Mouse (Mus musculus) megakaryocyte, adult 5-6 weeks (primary cell): ENCODE measurements around the gene Dpysl5. TPM values are rescaled to one million over a fixed set of nuclear protein-coding genes. Genes with fewer than 3 reads are reported as not detected.

Experiments used
- ATAC-seq: 2 replicates; pipeline ENCODE4 v1.8.0; 2016; ENCODE audit warnings: mild to moderate bottlenecking, inconsistent platforms; ENCODE audit not compliant: poor library complexity, severe bottlenecking
- total RNA-seq, 2 experiments: library from RNA; stranded (forward) in 1 of 2; stranded (reverse) in 1 of 2; fragments of 153-499, 151-499 nt in 1 of 2; fragments of 221-1000, 200-1000 nt in 1 of 2; gene quantifications; 2 replicates each; pipeline versions ENCODE4 v1.2.3 to v1.2.4; 2015 to 2017

Dpysl5 gene
- total RNA-seq, 2 experiments from 2014 or later, result not detected

DNA sequence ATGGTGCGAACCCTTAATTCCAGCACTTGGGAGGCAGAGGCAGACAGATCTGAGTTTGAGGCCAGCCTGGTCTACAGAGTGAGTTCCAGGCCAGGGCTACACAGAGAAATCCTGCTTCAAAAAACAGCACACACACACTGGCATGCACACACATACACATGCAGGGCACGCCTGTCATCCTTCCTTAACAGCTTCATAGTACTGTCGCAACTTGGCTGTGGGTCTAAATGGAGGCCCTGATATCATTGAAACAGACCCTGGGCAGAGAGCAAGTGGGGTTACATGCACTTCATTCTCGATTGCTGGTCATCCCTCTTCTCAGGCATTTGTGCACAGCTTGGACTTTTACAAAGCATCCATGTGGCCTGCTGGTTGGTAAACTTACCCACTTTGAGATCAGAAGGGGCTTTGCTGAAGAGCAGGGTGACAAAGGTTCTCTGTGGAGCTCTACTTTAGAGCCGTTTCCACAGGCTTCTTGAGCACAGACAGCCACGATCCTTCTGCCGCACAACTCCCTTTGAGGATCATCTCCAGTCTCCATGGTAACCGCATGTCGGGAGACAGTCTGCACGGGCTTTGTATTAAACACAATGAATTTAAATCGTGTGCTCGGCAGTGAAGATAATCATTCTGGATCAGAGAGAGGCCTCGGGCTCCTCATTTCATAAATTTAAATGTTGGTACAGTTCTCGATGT lies 51.6 kb downstream of the Dpysl5 start:
- no peak for ATAC-seq

DNA sequence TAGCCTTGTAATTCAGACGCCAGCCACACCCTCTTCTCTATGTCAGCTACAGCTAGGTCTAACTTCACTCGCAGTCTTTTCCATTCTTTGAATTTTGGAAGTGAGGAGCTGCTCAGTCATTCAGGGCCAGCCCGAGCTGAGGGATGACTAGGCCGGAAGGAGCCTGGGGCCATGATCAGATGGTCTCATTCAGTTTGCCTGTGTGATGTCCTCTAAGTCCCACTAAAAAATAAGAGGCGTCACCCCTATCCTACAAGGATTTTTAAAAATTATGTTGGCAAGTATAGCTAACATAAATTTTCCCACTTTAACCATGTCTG lies 52.1 kb downstream of the Dpysl5 start:
- ATAC-seq, result no peak

DNA sequence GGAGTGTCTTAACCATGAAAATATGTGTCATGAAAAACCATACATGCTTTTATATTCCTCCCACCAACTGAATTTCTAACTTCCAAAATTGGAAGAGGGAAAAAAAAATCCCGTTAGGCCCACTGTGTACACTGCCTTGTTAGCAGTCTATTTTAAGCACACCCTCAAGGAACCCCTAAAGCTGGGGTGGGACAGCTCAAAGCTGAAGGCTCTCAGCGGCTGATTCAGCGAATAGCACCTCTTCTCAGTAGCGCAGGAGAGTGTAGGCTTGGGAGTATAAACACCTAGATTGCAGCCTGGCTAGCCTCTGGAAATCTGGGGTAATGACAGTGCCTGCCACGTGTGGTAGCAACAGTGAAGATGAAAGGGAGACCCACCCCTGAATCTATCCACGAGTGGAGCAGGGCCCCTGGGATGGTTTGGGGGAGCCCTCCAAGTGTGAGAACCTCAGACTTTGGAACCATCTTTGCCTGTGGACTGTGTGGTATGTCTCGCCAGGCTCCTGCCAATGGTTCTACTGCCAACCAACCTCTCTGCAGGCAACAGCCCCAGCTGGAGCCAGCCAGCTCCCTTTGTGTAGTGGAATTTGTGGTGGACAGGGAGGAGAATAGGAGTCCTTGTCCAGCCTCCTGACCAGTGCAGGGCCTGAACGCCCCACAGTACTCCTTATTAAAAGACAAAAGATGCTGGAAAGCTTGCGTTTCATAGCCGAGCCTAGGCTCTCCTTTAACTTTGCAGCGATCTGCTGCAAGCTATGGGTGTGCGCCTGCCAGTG lies 54.4 kb downstream of the Dpysl5 start:
- no peak for ATAC-seq

DNA sequence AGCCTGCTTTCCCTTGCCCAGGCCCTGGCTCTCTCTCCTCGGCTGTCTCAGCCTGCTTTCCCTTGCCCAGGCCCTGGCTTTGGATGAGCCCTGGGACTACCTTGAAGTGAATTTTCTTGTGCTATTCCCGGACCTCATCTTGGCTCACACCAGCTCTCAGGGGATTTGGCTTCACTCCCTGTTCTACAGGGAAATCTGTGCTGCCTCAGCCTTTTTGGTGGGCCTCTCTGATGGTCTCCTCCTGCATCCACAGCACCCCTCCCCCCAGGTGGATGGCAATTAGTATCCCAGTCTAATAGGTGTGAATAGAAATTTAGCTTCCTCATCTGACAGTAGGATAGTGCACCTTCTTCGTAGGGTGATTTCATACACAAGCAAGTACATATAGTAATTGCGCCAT lies 56.7 kb downstream of the Dpysl5 start:
- no peak for ATAC-seq

DNA sequence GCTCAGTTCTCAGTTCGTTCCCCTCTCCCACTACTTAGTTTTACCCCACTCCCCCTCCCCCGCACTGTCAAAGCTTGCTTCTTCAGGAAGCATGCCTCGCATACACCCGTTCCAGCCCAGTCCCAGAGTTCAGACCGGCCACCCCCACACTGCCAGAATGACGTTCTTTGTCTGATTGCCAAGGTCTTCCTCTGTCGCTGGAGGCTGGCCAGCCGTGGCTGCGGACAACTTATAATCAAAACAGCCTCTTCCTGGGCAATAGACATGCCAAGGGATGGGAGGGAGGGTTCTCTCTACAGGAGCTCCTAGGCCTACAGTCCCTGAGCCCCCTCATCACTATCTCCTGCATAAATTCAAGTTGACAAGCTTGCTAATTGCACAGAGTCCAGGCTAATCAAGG lies 57.2 kb downstream of the Dpysl5 start:
- ATAC-seq, result no peak

DNA sequence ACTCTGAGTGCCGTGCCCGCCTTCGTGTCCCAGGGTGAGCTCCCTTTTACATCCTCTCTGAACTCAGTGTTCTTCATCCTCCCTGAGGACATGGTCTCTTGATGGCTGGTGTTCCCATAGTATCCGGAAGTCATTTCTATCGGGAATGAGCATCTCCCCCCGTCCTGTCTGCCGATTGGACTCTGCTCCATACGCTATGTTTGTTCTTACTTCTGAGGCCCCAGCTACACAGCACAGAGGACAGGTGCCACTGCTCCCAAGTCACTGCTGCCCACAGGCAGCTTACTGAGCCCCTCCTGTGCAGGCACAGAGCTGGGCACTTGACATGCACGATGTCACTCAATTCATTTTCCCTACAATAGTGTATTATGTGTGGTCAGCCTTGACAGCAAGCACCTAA lies 57.7 kb downstream of the Dpysl5 start:
- ATAC-seq, result no peak

DNA sequence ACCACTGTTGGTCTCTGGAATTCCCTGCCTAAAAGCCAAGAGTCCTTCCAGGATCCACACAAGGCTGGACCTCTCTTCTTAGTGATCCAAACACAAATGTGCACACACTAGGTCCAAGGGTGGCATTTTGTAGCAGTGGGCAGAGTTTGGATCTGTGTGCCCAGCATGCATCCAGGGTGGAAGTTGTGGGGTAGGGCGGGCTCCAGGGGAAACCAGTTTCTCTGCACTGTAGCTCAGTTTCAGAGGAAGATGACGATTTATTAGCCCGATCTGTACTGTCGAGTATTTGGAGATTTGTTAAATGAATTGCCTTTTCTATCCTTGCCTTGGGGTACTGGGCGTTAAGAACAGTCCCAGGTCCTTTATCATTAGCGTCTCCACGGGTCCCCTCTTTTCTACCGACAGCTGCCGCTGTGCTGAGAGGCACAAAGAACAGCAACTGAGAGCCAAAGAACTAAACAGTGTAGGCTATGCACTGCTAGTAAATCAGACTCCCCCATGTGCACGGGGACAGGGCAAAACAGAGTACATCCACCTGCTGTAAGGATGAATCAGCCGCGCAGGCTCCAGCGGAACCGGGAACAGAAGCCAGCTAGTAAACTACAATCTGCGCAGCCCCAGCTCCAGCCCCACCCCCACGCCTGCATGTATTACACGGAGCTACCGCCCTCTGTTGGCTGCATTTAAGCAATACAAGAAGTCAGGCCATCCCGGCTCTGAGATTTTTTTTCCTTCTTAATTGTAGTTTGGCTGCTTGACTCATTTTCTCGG lies 63.4 kb downstream of the Dpysl5 start:
- ATAC-seq, result peak; percentile 64

DNA sequence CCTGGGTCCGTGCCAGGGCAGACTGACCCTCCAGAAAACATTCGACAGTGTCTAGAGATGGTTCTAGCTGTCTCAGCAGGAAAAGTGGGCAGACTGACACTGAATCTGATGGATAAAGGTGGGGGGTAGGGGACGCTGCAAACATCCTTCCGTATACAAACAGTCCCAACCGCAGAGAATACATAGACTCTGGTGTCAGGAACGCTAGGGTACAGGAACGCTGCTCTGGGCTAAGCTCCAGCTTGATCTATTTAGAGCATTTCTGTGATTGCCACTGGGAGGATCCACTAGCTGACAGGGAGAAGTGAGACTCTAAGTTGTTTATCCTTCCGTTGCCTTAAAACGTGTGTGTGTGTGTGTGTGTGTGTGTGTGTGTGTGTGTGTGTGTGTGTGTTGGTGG lies 69.3 kb downstream of the Dpysl5 start:
- ATAC-seq, result no peak

DNA sequence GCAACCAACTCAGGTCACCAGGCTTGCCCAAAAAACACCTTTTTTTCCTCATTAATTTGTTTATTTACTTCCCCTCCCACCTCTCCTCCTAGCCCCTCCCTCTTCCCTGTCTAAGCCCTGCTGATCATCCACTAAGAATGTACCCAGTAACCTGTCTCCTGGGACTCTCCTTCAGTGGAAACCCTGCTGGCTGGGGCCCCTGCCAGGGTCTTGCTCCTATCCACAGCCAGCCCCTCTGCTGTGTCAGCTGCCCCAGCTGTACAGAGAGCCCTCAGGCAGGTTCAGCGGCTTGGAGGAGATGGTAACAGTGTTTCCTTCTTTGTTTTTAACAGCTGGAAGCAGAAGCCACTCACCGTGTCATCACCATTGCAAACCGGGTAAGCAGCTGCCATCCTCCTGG lies 69.8 kb downstream of the Dpysl5 start:
- ATAC-seq, result no peak

DNA sequence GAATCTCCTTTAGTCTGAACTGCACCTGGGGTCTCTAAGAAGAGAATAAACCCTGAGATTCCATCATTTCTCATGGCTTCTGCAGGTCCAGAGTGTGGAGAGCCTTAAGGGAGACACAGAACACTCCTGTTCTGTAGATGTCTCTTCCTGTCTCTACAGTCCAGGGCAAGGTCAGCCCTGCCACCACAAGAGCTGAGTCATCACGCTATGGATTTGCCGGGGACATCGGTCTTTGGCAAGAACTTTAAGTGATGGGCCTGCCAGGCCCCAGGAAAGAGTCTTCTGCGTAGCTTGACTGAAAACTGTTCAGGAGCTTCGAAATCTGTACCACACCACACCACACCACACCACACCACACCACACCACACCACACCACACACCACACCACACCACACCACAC lies 76.0 kb downstream of the Dpysl5 start:
- ATAC-seq, result no peak

DNA sequence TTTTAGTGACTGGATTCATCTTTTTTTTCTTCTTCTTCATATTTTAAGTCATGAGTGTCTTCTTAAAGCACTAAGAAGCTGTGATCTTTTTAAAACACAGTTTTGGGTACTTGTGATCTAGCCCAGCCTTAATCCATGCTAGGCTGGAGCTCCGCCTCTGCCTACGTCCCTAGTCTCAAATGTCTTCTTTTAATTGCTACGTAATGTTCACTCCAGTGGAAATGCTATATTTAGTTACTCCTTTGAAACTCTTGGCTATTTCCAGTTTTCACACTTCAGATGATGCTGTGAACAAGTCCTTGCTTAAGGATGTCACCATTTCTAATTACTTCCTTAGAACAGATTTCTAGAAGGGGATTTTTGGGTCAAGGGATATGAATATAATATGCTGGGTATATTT lies 78.7 kb downstream of the Dpysl5 start:
- ATAC-seq, result no peak

DNA sequence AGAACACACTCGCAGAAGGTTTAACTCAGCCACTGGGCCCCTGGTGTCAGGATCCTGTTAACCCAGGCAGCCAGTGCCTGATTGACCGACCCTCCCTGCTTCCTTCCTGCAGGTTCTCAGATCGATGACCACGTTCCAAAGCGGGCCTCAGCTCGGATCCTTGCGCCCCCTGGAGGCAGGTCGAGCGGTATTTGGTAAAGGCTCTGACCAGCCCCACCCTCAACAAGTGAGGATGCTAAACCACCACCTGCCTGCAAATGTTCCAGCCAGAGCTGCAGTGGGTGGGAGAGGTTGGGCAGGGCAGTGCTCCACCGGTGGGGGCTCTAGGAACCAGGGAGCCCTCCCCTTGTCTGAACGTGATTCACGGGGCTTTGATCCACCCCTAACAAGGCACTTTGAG lies 84.8 kb downstream of the Dpysl5 start:
- ATAC-seq, result peak; percentile 63

DNA sequence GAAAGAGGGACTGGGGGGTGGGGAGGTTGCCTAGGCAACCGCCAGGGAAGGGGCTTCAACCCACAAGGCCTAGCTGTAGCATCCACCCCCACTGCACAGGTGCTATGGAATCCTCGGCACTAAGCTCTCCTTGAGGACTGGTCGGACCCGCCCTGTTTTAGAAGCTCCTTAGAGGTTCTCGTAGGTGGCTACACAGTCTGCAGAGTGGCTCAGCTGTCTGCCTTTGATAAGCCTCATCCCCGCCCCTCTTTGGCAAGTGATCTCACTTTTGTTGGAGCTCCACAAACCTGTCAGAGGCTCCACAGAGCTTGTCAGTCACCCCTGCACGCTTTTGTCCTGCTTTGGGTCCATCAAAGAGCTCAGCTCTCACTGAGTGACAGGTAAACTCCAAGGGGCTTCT lies 86.1 kb downstream of the Dpysl5 start:
- no peak for ATAC-seq

DNA sequence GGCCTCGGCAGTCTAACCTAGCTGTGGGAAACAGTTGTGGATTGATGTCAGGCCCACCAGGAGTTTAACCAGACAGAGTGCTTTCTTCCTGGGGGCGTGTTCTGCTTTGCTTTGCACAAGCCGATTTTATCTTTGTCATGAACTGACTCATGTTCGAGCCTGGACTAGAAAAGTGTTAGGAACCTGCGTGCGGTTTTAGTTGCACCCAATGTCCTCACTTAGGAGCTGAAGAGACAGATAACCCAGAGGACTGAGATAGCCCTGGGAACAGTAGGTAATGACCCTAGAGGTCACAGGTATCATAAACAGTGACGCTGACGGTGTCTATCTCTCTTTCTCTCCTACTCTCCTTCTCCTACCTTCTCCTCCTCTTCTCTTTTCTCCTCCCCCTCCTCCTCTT lies 86.6 kb downstream of the Dpysl5 start:
- ATAC-seq, result no peak

DNA sequence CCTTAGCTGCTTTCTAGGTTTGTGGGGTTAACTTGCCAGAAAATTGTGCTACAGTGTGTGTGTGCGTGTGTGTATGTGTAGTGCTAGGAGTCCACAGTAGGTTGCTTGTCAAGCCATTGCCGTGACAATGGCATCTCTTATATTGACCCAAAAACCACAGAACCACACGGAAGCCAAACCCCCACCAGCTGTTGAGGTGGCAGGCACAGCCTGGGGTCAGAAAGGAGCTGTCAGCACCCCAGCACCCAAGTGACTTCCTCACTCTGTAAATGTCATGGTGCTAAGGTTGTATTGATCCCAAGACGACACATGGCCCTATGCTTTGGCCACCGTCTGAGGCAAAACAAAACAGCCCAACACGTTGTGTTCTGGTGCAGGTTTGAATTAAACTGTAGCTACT lies 87.6 kb downstream of the Dpysl5 start:
- no peak for ATAC-seq

DNA sequence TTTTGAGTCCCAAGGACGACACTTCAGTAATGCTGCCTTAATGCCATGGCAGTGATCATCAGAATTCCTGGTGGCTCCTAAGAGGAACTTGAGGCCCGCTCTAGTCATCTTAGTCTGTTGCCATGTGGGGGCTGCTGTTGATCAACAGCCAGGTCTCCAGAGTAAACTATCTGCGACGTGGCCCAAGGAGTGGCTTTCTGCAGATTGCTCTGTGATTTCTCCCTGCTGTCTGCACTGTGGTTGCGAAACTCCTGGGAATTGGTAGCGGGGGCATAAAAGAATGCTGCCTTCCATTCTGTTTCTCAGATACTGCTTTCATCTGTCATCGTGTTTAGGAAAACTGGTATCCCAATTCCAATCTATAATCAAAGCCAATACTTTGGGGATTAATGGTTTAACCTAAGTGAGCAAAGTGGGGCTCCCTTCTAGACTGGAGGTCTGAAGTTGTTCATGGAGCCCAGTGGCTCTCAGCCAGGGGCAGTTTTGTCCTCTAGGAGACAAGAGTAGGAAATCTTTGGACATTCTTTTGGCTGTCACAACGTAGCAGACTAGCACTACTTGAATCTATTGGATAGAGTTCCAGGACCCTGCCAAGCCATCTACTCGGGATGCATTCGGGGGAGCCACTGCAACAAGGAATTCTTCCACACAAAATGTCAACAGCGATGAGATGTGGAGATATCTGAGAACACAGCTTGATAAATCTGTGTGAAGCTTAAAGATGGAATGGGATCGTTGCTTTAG lies 91.5 kb downstream of the Dpysl5 start:
- no peak for ATAC-seq

DNA sequence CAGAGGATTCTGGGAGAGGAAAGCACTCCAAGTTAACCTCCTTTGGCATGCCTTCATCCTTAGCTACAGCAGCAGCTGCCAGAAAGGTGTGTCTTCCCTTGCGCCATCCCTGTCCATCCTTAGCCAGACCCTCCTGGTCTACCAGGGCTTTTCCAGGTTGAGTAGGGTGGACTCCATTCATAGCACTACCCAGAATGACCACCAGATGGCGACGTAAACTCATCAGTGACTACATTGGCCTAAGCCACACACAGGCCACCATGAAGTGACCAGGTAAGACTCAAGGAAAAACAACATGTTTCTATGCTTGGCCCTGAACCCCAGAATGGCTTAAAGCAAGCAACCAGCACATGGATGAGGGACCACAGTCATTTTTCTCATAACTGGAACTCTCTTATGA lies 94.7 kb downstream of the Dpysl5 start:
- peak; percentile 95 for ATAC-seq

DNA sequence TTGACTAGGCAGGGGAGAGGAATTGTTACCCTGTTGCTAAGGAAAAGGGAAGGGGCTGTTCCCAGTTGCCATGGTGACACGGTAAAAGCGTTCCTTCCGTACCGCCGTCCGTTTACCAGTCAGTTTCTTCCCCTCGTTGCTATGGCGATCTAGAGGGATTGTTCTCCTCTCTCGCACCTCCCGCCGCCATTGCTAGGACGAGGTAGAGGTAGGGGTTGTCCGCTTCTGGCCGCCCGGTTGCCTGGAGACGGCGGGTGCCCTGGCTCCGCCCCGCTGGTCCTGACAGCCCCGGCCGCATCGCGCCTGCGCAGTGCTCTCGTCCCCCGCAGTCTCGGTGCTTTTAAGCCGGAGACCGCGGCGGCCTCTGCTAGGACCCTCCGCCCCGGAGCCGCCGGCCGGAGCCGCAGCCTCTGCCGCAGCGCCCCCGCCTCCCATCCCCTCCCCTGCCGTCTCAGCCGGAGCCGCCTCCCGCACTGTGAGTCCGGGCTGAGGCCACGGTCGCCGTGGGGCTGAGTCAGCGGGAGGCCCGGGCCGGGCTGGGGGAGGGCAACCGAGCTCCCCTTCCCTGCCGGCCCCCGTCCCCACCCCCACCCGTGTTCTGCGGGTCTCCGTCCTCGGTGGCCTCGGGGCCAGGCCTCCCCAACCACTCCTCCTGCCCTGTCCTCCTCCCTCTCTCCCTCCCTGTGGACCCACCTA lies 103.2 kb downstream of the Dpysl5 start, which contains the start of gene Mapre3:
Gene Mapre3, plus strand, starts transcription at position 218 of the 696 bp plus-strand sequence.
- ATAC-seq, result peak; percentile 88

DNA sequence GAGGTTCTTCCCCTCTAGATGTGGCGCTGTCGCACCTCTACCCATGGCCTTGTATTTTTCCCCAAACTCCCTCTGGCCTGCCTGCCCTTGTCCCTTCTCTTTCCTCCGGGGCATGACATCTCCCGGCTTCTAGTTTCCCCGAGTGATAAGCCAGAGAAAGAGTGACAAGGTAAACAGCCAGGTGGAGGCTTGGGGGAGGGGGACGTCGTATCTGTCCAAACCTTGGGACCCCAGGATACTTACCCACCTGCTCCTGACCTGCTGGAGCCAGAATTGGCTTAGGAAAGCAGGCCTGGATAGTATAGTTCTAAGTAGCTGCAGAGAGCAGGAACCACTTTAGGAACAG lies 103.7 kb downstream of the Dpysl5 start:
- no peak for ATAC-seq

DNA sequence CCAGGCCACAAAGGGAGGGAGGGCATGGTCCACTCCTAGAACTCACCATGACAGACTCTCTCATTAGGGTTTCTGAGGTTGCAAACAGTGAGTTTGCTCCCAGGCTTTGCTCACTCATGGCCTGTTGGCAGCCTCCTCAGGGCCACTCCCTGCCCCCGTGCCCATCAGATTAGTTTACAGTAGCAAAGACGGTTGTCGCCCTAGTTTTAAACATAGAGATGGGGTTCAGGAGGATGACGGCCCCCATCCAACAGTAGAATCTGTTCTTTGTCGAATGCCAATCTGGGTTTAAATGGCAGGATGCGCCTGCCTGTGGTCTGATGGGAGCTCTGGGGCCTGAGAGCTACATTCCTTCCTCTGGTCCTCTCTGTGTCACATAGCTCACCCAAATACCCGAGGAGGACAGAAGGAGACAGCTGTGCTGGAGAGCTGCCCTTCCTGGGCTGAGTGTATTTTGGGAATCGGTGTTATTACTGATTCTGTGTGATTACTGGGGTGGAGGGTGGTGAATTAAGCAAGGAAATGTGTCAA lies 105.0 kb downstream of the Dpysl5 start:
- ATAC-seq, result no peak
